Mouse (Mus musculus) lung, postnatal 0 days (tissue): Measurements from ENCODE around the gene Atg14.

Source experiments
- CTCF ChIP-seq: IDR thresholded peaks from 2 replicates; pipeline ENCODE4 v1.5.1; 2016; ENCODE audit warnings: antibody characterized with exemption, mild to moderate bottlenecking
- EP300 ChIP-seq: IDR thresholded peaks from 2 replicates; pipeline ENCODE4 v1.6.1; 2016; ENCODE audit warnings: antibody characterized with exemption, mild to moderate bottlenecking, control low read depth

- no peak for TF ChIP-seq EP300
- TF ChIP-seq CTCF, result peak; percentile 80
Observed at GRCm38 (mm10) chr14:47597942-47598388, 27.5 kb upstream of the Atg14 start.
